Mouse (Mus musculus) olfactory bulb, adult 2 months (tissue): Measurements from ENCODE around the gene Sit1. TPM values are rescaled to one million over a fixed set of nuclear protein-coding genes. Genes with fewer than 3 reads are reported as not detected.

Source experiments
- H3K27ac ChIP-seq: fragments of 200-500 bp; 2 replicates; pipeline ENCODE4 v1.5.1; 2012; ENCODE audit warnings: low read depth, low read length; ENCODE audit not compliant: insufficient read depth
- H3K4me1 ChIP-seq: fragments of 200-500 bp; 2 replicates; pipeline ENCODE4 v1.6.1; 2012; ENCODE audit warnings: low read length; ENCODE audit not compliant: control insufficient read depth, insufficient read depth
- H3K4me3 ChIP-seq: fragments of 200-500 bp; 2 replicates; pipeline ENCODE4 v1.5.1; 2012; ENCODE audit warnings: mild to moderate bottlenecking, low read depth, low read length, moderate library complexity; ENCODE audit not compliant: insufficient read depth
- CTCF ChIP-seq: fragments of 200-500 bp; IDR thresholded peaks from 2 replicates; pipeline ENCODE4 v1.5.1; 2012; ENCODE audit warnings: low read depth, mild to moderate bottlenecking, low read length, moderate library complexity; ENCODE audit not compliant: insufficient read depth
- POLR2A ChIP-seq: fragments of 200-500 bp; IDR thresholded peaks from 2 replicates; pipeline ENCODE4 v1.6.1; 2012; ENCODE audit warnings: mild to moderate bottlenecking, low read depth, low read length, moderate library complexity; ENCODE audit not compliant: insufficient read depth
- WGBS: fragments of 180-500 bp; shearing (Covaris S2); methylation state at CpG from one replicate; pipeline ENCODE4 v1.1.7; 2018; 5-methylcytosine and 5-hydroxymethylcytosine counted together
- polyA plus RNA-seq: library from polyadenylated mRNA; stranded (reverse); fragments of >200 nt; gene quantifications from 2 replicates; pipeline ENCODE4 v1.2.4, GENCODE M21; 2012; ENCODE audit warnings: low replicate concordance; ENCODE audit not compliant: missing spikeins, insufficient read depth, insufficient read length

The Sit1 gene
- polyA plus RNA-seq, 1 experiment: not detected

DNA sequence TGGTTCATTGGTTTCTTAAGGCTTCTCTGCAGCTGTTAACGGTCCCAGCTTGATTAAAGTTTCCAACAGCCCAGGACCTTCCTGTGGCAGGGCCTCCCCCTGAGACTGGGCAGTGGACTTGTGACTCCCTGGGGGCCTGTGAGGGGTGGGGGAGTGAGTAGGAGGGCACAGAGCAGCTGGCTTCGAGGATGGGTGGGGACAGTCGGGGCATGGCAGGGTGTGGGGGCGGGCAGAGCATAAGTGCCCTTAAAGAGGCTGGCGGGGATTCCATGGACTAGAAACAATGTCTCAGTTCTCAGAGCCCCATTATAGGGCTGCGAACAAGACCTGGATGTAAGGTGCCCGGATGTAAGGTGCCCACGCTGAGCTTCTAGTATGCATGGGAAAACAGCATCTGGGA is 26.4 kb downstream of the Sit1 start:
- Histone ChIP-seq H3K4me3 (no peak overlapping the region), H3K4me1 (peaks cover 24% of the 10 kb centered on the region), H3K27ac (no peak overlapping the region)
- TF ChIP-seq POLR2A (no peak), CTCF (no peak)
- WGBS: 32% methylated on average over 8 of the region's 8 CpGs

DNA sequence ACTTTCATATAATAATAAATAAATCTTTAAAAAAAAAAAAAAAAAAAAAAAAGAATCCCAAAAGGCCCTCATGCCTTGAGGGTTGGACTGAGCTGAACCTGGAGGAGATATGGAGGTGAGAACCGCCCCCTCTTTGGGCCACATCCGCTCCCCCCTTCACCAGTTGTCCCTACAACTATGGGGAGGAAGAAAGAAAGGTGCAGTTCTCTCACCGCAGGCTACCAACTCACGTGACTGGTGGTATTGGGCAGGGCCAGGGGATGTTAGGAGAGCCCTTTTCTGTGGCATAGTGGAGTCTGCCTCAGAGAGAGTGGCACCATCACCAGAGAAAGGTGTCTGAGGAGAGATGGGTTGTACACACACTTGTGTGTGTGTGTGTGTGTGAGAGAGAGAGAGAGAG is 27.1 kb downstream of the Sit1 start:
- TF ChIP-seq POLR2A: no peak
- TF ChIP-seq CTCF: no peak
- Histone ChIP-seq H3K4me3 (no peak overlapping the region), H3K4me1 (peaks cover 25% of the 10 kb centered on the region), H3K27ac (no peak overlapping the region)
- 55% methylated on average over 4 of the region's 4 CpGs for WGBS

DNA sequence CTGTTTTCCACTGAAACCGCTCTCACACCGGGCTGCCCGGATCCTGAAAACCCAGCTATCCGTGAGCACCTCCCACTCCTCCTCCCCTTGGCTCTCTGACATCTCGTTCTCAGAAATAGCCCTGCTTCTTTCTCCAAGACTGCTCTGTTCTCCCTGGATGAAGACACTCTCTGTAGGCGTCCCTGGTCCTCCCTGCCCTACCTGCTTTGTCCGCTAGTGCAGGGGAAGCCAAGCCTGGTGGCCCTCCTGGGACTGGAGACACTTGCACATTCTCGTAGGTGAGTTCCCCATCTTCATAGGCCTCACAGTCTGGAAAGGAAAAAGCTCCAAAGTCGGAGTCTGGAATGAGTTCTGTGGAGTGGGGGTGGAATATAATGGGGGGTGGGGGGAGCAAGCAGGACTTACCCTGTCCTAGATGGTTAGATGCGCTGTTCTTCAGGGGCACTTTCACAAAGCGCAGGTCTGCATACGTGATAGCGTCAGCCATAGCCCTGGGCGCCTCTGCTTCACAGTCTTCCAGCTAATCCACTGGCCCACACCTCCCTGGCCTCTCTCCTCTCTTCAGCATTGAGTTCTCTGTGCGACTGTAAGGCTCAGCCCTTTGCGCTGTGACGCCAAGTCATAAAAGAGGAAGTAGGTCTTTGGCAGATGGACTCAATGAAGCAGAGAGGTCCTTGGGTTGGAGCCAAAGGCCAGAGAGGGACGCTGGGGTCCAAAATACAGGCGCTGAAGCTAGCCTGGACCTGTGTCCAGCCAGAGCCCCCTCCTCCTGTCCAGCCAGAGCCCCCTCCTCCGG is 29.3 kb downstream of the Sit1 start, which contains the start of gene Cd72:
Gene Cd72 (minus strand): TSS at position 588 of the 796 bp plus-strand sequence.
- Histone ChIP-seq H3K4me3 (peak within 1 kb of the TSS; percentile 24; the same call in 1 of the 2 replicates), H3K4me1 (peaks cover 25% of the 10 kb centered on the region), H3K27ac (no peak within 1 kb of the TSS)
- WGBS: 47% methylated on average over 20 of the region's 20 CpGs
- TF ChIP-seq POLR2A (no peak), CTCF (no peak)

DNA sequence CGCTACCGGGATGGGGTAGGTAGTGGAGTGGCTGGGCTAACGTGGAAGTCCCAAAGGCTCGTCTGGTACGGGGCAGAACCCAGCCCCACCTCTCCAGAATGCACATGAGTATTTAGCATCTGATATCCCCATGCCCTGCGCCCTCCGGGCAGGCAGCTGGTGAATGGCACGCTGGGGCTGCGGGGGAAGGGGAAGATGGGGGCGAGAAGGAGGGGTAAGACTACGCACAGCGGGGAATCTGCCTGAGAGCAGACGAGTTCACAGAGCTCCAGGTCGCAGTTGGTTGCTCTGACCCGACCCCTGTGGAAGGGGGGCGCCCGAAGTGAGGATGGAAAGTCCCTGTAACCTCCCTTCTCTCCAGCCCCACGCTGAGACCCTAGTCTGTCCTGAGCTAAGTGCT is 30.1 kb downstream of the Sit1 start:
- WGBS: 3% methylated on average over 18 of the region's 18 CpGs
- TF ChIP-seq CTCF: no peak
- TF ChIP-seq POLR2A: no peak
- Histone ChIP-seq H3K27ac (no peak overlapping the region), H3K4me1 (peaks cover 25% of the 10 kb centered on the region), H3K4me3 (peak overlapping the region; percentile 24; the same call in 1 of the 2 replicates)

DNA sequence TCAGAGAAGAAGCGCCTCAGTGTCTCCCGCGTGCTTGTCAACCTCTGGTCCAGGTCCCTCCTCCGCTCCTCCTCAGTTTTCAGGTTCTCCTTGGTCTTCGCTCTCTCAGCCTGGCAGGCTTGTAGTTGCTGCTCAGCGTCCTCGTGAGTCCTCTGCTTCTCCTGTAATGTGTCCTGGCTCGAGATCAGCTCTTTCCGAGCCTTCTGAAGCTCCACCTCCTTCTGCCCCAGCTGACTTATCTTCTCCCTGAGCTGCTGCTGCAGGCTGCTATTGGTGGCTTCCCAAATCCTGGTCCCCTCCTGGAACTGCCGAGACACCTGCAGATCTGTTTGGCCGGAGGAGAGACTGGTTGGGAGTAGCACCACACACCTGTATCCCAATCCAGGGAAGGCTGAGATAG is 31.2 kb downstream of the Sit1 start:
- Histone ChIP-seq H3K4me1 (peaks cover 26% of the 10 kb centered on the region), H3K4me3 (no peak overlapping the region), H3K27ac (no peak overlapping the region)
- 51% methylated on average over 11 of the region's 11 CpGs for WGBS
- TF ChIP-seq CTCF: no peak
- no peak for TF ChIP-seq POLR2A

DNA sequence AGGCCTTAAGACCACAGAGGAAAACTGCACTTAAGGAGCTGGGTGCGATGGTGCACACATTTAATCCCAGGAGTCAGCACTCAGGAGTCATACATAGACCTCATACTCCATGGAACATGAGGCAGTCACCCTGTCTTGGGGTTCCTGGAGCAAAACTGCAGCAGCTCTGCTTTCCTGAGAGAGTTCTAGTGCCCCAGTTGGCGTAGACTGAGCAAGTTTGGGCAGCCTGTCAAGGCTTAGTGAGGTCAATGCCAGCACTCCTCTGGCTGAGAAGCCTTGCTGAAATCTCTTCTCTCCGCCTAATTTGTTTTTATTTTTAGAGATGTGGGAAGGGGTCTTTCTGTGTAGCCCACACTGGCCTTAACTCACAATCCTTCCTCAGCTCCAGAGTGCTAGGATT is 35.0 kb downstream of the Sit1 start:
- WGBS: 85% methylated on average over 3 of the region's 3 CpGs
- TF ChIP-seq CTCF (no peak), POLR2A (no peak)

DNA sequence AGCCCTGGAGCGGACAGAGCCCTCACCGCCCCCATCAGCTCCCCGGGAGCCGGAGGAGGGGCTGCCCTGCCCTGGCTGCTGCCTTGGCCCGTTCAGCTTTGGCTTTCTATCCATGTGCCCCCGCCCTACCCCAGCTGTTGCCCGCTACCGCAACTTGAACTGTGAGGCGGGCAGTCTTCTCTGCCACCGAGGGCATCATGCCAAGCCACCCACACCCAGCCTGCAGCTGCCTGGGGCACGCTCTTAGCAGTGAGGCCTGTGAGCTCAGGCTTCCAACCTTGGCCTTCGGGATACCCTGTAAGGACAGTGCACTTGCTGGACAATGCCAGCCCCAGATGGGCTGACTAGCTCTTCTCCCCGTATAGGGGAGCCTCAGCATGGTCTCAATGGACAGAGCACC is 36.3 kb downstream of the Sit1 start:
- peaks cover 24% of the 10 kb centered on the region for H3K4me1 ChIP-seq
- no peak for TF ChIP-seq CTCF
- TF ChIP-seq POLR2A: no peak
- H3K27ac ChIP-seq: no peak overlapping the region
- H3K4me3 ChIP-seq: no peak overlapping the region
- WGBS: 41% methylated on average over 13 of the region's 13 CpGs

More for the DNA sequence above, 35.0 kb downstream of the Sit1 start:
- Histone ChIP-seq H3K4me3 (no peak overlapping the region), H3K4me1 (peaks cover 33% of the 10 kb centered on the region), H3K27ac (no peak overlapping the region)

DNA sequence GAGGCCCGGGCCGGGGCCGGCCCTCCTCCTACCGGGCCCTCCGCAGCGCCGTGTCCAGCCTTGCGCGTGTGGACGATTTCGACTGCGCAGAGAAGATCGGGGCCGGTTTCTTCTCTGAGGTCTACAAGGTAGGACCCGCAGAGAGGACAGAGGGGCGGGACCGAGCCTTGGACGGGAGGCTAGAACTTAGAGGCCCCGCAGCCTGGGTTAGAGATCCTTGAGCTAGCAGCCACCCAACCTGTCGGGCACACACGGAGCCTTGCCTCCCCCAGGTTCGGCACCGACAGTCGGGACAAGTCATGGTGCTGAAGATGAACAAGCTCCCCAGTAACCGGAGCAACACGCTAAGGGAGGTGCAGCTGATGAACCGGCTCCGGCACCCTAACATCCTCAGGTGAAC is 40.0 kb downstream of the Sit1 start:
- Histone ChIP-seq H3K27ac (no peak overlapping the region), H3K4me3 (peak overlapping the region; percentile 79), H3K4me1 (peaks cover 22% of the 10 kb centered on the region)
- under 1% methylated on average over 28 of the region's 28 CpGs for WGBS
- TF ChIP-seq CTCF (no peak), POLR2A (peak; percentile 25; the same call in 1 of the 2 replicates)

DNA sequence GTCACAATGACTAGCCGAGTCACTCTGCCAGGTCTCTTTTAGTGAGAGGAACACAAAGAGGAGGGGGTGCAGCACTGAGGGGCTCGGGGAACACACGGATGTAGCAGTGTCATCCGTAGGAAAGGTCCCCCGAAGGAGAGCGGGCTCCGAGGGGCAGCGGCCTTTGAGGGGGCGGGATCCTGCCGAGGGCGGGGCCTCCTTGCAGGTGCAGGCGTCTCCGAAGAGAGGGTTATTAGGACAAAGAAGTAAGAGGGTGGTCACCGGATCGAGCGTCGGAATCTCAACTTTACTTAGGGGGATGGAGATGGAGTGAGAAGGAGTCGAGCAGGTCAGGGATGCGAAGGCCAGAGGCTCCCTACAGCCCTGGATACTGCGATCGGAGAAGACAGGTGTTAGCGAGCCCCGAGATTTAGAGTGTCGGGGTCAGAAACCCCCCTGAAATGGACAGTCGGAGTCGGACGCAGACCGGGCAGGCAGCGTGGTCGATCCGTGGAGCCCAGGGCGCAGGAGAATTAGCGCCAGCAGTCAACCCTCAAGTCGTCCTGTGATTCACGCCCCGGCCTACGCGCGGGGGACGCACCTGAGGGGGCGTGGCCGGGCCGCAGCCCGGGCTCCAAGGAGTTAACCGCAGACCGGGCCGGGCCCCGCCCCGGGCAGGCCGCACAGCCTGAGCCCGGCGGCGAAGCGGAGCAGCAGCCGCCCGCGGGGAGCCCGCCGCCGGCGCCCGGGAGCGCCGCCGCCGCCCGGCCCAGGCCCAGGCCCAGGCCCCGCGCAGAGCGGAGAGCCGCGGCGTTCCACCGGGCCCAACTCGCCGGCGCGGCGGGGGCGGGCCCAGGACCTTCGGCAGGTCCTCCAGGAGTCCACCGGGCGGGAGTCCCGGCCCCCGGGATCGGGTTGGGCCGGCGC is 40.8 kb downstream of the Sit1 start:
- TF ChIP-seq CTCF: no peak
- TF ChIP-seq POLR2A: no peak; the same call in 1 of the 2 replicates
- WGBS: 3% methylated on average over 86 of the region's 88 CpGs
- Histone ChIP-seq H3K4me3 (peak overlapping the region; percentile 79), H3K27ac (peak overlapping the region; percentile 96), H3K4me1 (peaks cover 22% of the 10 kb centered on the region)
